20 mouse cellular contexts compared by ENCODE assay signal in genomic region chr2:71314080-71314479, GRCm38 (mm10). TPM values are rescaled to one million over a fixed set of nuclear protein-coding genes. Genes with fewer than 3 reads are reported as not detected.
DNase-seq lines count a peak whose midpoint lies in the region; ATAC-seq lines count a peak whose summit lies in the region.
"Had no signal": no experiment of that assay in that cellular context is flagged by ENCODE, and none has a peak within 500 bp of the region (broad histone marks: within the 10 kb centered on the region; RNA-seq: fewer than 3 reads in every experiment).

No protein-coding gene starts in this region.

- no peak for DNase-seq in forebrain, embryonic 10.5 days (ENCODE audit: extremely low spot score, low spot score)
- DNase-seq in forebrain, embryonic 11.5 days (ENCODE audit: low spot score): no peak
- DNase-seq in hindbrain, embryonic 11.5 days (ENCODE audit: low spot score): no peak
- DNase-seq in hindbrain, embryonic 14.5 days (ENCODE audit: low spot score): no peak
- DNase-seq in embryo, embryonic 11 days: peak; percentile 51
- DNase-seq in embryonic facial prominence, embryonic 14.5 days (ENCODE audit: low spot score): no peak
- no peak for DNase-seq in frontal cortex, adult 2 months (ENCODE audit: extremely low spot score in 1 of 2, low spot score in 1 of 2)
- DNase-seq in adrenal gland, adult (ENCODE audit: inconsistent age in 2 of 2, low spot score in 1 of 2): no peak
- DNase-seq: adrenal gland, adult 8-10 months; adrenal gland, postnatal 36 days; cerebellum, adult 2 months; cerebellum, postnatal 10 days; forebrain, postnatal 0 days; gastrocnemius, adult 2 months; gastrocnemius, postnatal 25 days; heart, postnatal 36 days; kidney, adult 18-20 months had no signal

- peaks cover 49% of the 10 kb centered on the region for H3K36me3 ChIP-seq in forebrain, embryonic 10.5 days (replicated peaks)
- no peaks in the 10 kb centered on the region; the same call in 1 of the 2 replicates for H3K36me3 ChIP-seq in forebrain, embryonic 11.5 days (ENCODE audit: control insufficient read depth, insufficient read depth, low read length)
- H3K36me3 ChIP-seq in hindbrain, embryonic 11.5 days (ENCODE audit: control insufficient read depth, insufficient read depth, low read length): no peaks in the 10 kb centered on the region
- peaks cover 65% of the 10 kb centered on the region for H3K36me3 ChIP-seq in hindbrain, embryonic 14.5 days (replicated peaks; ENCODE audit: control insufficient read depth, insufficient read depth)
- H3K36me3 ChIP-seq in embryonic facial prominence, embryonic 14.5 days (ENCODE audit: control insufficient read depth, insufficient read depth, low read length): peaks cover 26% of the 10 kb centered on the region
- H3K36me3 ChIP-seq: intestine, embryonic 15.5 days had no signal

- peaks cover 24% of the 10 kb centered on the region for H3K4me1 ChIP-seq in forebrain, embryonic 10.5 days
- no peaks in the 10 kb centered on the region for H3K4me1 ChIP-seq in forebrain, embryonic 11.5 days (replicated peaks; ENCODE audit: control insufficient read depth, insufficient read depth, low read length)
- H3K4me1 ChIP-seq in hindbrain, embryonic 11.5 days (replicated peaks; ENCODE audit: control insufficient read depth, insufficient read depth, low read length): no peaks in the 10 kb centered on the region
- no peaks in the 10 kb centered on the region; the same call in 1 of the 2 replicates for H3K4me1 ChIP-seq in hindbrain, embryonic 14.5 days (replicated peaks; ENCODE audit: control insufficient read depth, insufficient read depth, low read length)
- H3K4me1 ChIP-seq in embryonic facial prominence, embryonic 14.5 days (ENCODE audit: control insufficient read depth, insufficient read depth, low read length): peaks cover 17% of the 10 kb centered on the region; the same call in 1 of the 2 replicates
- H3K4me1 ChIP-seq: heart, embryonic 13.5 days; intestine, embryonic 15.5 days had no signal

- ATAC-seq in forebrain, embryonic 11.5 days (replicated peaks; ENCODE audit: low FRiP score): no peak
- ATAC-seq in hindbrain, embryonic 11.5 days (ENCODE audit: low FRiP score): no peak
- ATAC-seq in hindbrain, embryonic 14.5 days (ENCODE audit: low FRiP score): no peak
- 0 out of 2 replicates have a peak, but pooled peaks have one; percentile 26 for ATAC-seq in embryonic facial prominence, embryonic 14.5 days (ENCODE audit: low read depth)
- ATAC-seq: forebrain, postnatal 0 days; intestine, embryonic 15.5 days had no signal

- H3K9me3 ChIP-seq in forebrain, embryonic 10.5 days: no peaks in the 10 kb centered on the region; the same call in 1 of the 2 replicates
- no peaks in the 10 kb centered on the region for H3K9me3 ChIP-seq in forebrain, embryonic 11.5 days (ENCODE audit: control insufficient read depth, low read length)
- H3K9me3 ChIP-seq in hindbrain, embryonic 11.5 days (ENCODE audit: control insufficient read depth, low read length): no peaks in the 10 kb centered on the region
- H3K9me3 ChIP-seq in hindbrain, embryonic 14.5 days (ENCODE audit: control insufficient read depth, low read length): 0 out of 2 replicates have a peak, but pooled peaks cover 4% of the 10 kb centered on the region
- no peaks in the 10 kb centered on the region for H3K9me3 ChIP-seq in embryonic facial prominence, embryonic 14.5 days (ENCODE audit: control insufficient read depth, low read length)
- H3K9me3 ChIP-seq: embryonic facial prominence, embryonic 13.5 days; heart, embryonic 13.5 days; intestine, embryonic 15.5 days had no signal

- H3K4me2 ChIP-seq in forebrain, embryonic 11.5 days (ENCODE audit: low read depth, low read length, severe bottlenecking): no peak overlapping the region
- no peak overlapping the region for H3K4me2 ChIP-seq in hindbrain, embryonic 11.5 days (replicated peaks; ENCODE audit: low read depth, low read length)
- H3K4me2 ChIP-seq in hindbrain, embryonic 14.5 days (replicated peaks): no peak overlapping the region
- H3K4me2 ChIP-seq in embryonic facial prominence, embryonic 14.5 days (ENCODE audit: low read depth, low read length): no peak overlapping the region
- H3K4me2 ChIP-seq: heart, embryonic 13.5 days; intestine, embryonic 15.5 days had no signal

- WGBS in forebrain, embryonic 10.5 days: 69% methylated on average over 6 of the region's 6 CpGs
- 81% methylated on average over 6 of the region's 6 CpGs for WGBS in forebrain, embryonic 11.5 days
- WGBS in hindbrain, embryonic 11.5 days: 54% methylated on average over 6 of the region's 6 CpGs
- 79% methylated on average over 6 of the region's 6 CpGs for WGBS in hindbrain, embryonic 14.5 days
- 46% methylated on average over 6 of the region's 6 CpGs for WGBS in embryonic facial prominence, embryonic 14.5 days

- H3K4me3 ChIP-seq in forebrain, embryonic 10.5 days: no peak overlapping the region
- H3K4me3 ChIP-seq in forebrain, embryonic 11.5 days (ENCODE audit: low read depth, low read length): no peak overlapping the region
- no peak overlapping the region for H3K4me3 ChIP-seq in hindbrain, embryonic 11.5 days (ENCODE audit: low read depth, low read length)
- no peak overlapping the region for H3K4me3 ChIP-seq in hindbrain, embryonic 14.5 days (replicated peaks; ENCODE audit: low read length)
- no peak overlapping the region for H3K4me3 ChIP-seq in embryonic facial prominence, embryonic 14.5 days (ENCODE audit: low read depth, low read length)
- H3K4me3 ChIP-seq: embryonic facial prominence, embryonic 13.5 days; gastrocnemius, adult 2 months; heart, embryonic 13.5 days; intestine, embryonic 15.5 days had no signal

- no peaks in the 10 kb centered on the region for H3K27me3 ChIP-seq in forebrain, embryonic 10.5 days (ENCODE audit: poor library complexity, severe bottlenecking)
- H3K27me3 ChIP-seq in forebrain, embryonic 11.5 days (ENCODE audit: control insufficient read depth, insufficient read depth, low read length): no peaks in the 10 kb centered on the region
- H3K27me3 ChIP-seq in hindbrain, embryonic 11.5 days (ENCODE audit: control insufficient read depth, insufficient read depth, low read length): no peaks in the 10 kb centered on the region
- H3K27me3 ChIP-seq in hindbrain, embryonic 14.5 days (ENCODE audit: control insufficient read depth, insufficient read depth, low read length): no peaks in the 10 kb centered on the region
- no peaks in the 10 kb centered on the region for H3K27me3 ChIP-seq in embryonic facial prominence, embryonic 14.5 days (replicated peaks; ENCODE audit: control insufficient read depth, insufficient read depth, low read length)
- H3K27me3 ChIP-seq: embryonic facial prominence, embryonic 13.5 days; heart, embryonic 13.5 days; intestine, embryonic 15.5 days had no signal

- peak overlapping the region; percentile 76 for H3K27ac ChIP-seq in forebrain, embryonic 10.5 days
- no peak overlapping the region for H3K27ac ChIP-seq in forebrain, embryonic 11.5 days (ENCODE audit: low read depth, low read length)
- H3K27ac ChIP-seq in hindbrain, embryonic 11.5 days (ENCODE audit: low read depth, low read length): peak overlapping the region; percentile 9; the same call in 1 of the 2 replicates
- H3K27ac ChIP-seq in hindbrain, embryonic 14.5 days: no peak overlapping the region
- no peak overlapping the region for H3K27ac ChIP-seq in embryonic facial prominence, embryonic 14.5 days (replicated peaks; ENCODE audit: low read depth, low read length)
- H3K27ac ChIP-seq: embryonic facial prominence, embryonic 13.5 days; gastrocnemius, adult 2 months; heart, embryonic 13.5 days; intestine, embryonic 15.5 days had no signal

- H3K9ac ChIP-seq in forebrain, embryonic 11.5 days (ENCODE audit: low read length): no peak overlapping the region
- no peak overlapping the region for H3K9ac ChIP-seq in hindbrain, embryonic 11.5 days (ENCODE audit: low read depth, low read length)
- H3K9ac ChIP-seq in hindbrain, embryonic 14.5 days: no peak overlapping the region
- no peak overlapping the region for H3K9ac ChIP-seq in embryonic facial prominence, embryonic 14.5 days (ENCODE audit: low read depth, low read length)
- H3K9ac ChIP-seq: forebrain, postnatal 0 days; heart, embryonic 13.5 days; intestine, embryonic 15.5 days had no signal

RNA-seq across cellular contexts. Expression of gene Slc25a12, which starts 53.5 kb away (rescaled TPM):
- 36.0 TPM in 2 replicates for polyA plus RNA-seq in forebrain, embryonic 10.5 days (2016; fragmentation: Nextera tagmentation; extraction: Ambion mirVana)
- 50.6 and 55.8 TPM in 2 replicates for polyA plus RNA-seq in forebrain, embryonic 11.5 days (2014; fragmentation: Nextera tagmentation; extraction: Ambion mirVana)
- polyA plus RNA-seq in hindbrain, embryonic 11.5 days (2014; fragmentation: Nextera tagmentation; extraction: Ambion mirVana): 39.7 and 41.5 TPM in 2 replicates
- 108 and 122 TPM in 2 replicates for polyA plus RNA-seq in hindbrain, embryonic 14.5 days (2014; fragmentation: Nextera tagmentation; extraction: Ambion mirVana)
- polyA plus RNA-seq in embryonic facial prominence, embryonic 14.5 days (2014; fragmentation: Nextera tagmentation; extraction: Ambion mirVana): 38.0 and 44.6 TPM in 2 replicates
- 108 and 113 TPM in 2 replicates for polyA plus RNA-seq in frontal cortex, adult 2 months (2012; rRNA removed)

Comparison
In these comparisons a context has a peak if more than half of its experiments do, and no peak if none do; other contexts are left out.
1. H3K27ac ChIP-seq: peak in forebrain, embryonic 10.5 days (single experiment) and hindbrain, embryonic 11.5 days (single experiment); none in forebrain, embryonic 11.5 days (single experiment), hindbrain, embryonic 14.5 days (single experiment) and embryonic facial prominence, embryonic 14.5 days (single experiment).